Mouse (Mus musculus): ENCODE data around the gene Cyp27b1. TPM values are rescaled to one million over a fixed set of nuclear protein-coding genes. Genes with fewer than 3 reads are reported as not detected.
"Not testable (repeated sequence)": the region's sequence is repeated elsewhere in the genome, so short reads cannot be mapped to it uniquely, and the experiment has no call there.

The Cyp27b1 gene
- polyA plus RNA-seq, 1 experiment from 2014 or later, result 0.22 TPM

GRCm38 (mm10) chr10:127056490-127056889, 8.4 kb downstream of the Cyp27b1 start:
- no peak for DNase-seq (ENCODE audit: low spot score)
- Histone ChIP-seq H3K27ac (replicated peaks) (no peak overlapping the region), H3K4me3 (no peak overlapping the region), H3K36me3 (peaks cover 45% of the 10 kb centered on the region), H3K4me1 (peaks cover 46% of the 10 kb centered on the region), H3K27me3 (ENCODE audit: low read depth, poor library complexity, severe bottlenecking) (peaks cover 43% of the 10 kb centered on the region), H3K9me3 (replicated peaks) (no peaks in the 10 kb centered on the region)
- WGBS, result 90% methylated on average over 20 of the region's 20 CpGs

- WGBS, result under 1% methylated on average over 9 of the region's 9 CpGs
- Histone ChIP-seq H3K27ac (replicated peaks) (peak overlapping the region; percentile 97; the same call in 1 of the 2 replicates), H3K4me3 (peak overlapping the region; percentile 99)
Measured at GRCm38 (mm10) chr10:127058161-127058560, 10.1 kb downstream of the Cyp27b1 start.

GRCm38 (mm10) chr10:127058708-127059107, 10.7 kb downstream of the Cyp27b1 start:
- Histone ChIP-seq H3K4me1 (peaks cover 55% of the 10 kb centered on the region), H3K27ac (replicated peaks) (peak overlapping the region; percentile 97)
- WGBS, result 8% methylated on average over 8 of the region's 8 CpGs

More at GRCm38 (mm10) chr10:127058161-127058560, 10.1 kb downstream of the Cyp27b1 start:
- peaks cover 45% of the 10 kb centered on the region for H3K36me3 ChIP-seq
- peaks cover 55% of the 10 kb centered on the region for H3K4me1 ChIP-seq
- DNase-seq (ENCODE audit: low spot score), result peak; percentile 89
- peaks cover 36% of the 10 kb centered on the region for H3K27me3 ChIP-seq (ENCODE audit: low read depth, poor library complexity, severe bottlenecking)
- H3K9me3 ChIP-seq (replicated peaks), result no peaks in the 10 kb centered on the region

GRCm38 (mm10) chr10:127059174-127059967, 11.3 kb downstream of the Cyp27b1 start:
- under 1% methylated on average over 87 of the region's 92 CpGs for WGBS

More at GRCm38 (mm10) chr10:127058708-127059107, 10.7 kb downstream of the Cyp27b1 start:
- H3K9me3 ChIP-seq (replicated peaks), result no peaks in the 10 kb centered on the region
- peaks cover 36% of the 10 kb centered on the region for H3K27me3 ChIP-seq (ENCODE audit: low read depth, poor library complexity, severe bottlenecking)
- no peak for DNase-seq (ENCODE audit: low spot score)
- peaks cover 42% of the 10 kb centered on the region for H3K36me3 ChIP-seq
- H3K4me3 ChIP-seq, result peak overlapping the region; percentile 99

GRCm38 (mm10) chr10:127059968-127060916, 12.2 kb downstream of the Cyp27b1 start, which contains the start of gene March9:
March9 (minus strand) TSS chr10:127060184.
- Histone ChIP-seq H3K9me3 (replicated peaks) (no peaks in the 10 kb centered on the region), H3K27ac (replicated peaks) (peak within 1 kb of the TSS; percentile 97), H3K36me3 (peaks cover 37% of the 10 kb centered on the region), H3K4me1 (peaks cover 65% of the 10 kb centered on the region), H3K27me3 (ENCODE audit: low read depth, poor library complexity, severe bottlenecking) (peaks cover 36% of the 10 kb centered on the region), H3K4me3 (peak within 1 kb of the TSS; percentile 99)
- 1% methylated on average over 65 of the region's 72 CpGs for WGBS
- peak; percentile 73 for DNase-seq (ENCODE audit: low spot score)

More at GRCm38 (mm10) chr10:127059174-127059967, 11.3 kb downstream of the Cyp27b1 start:
- Histone ChIP-seq H3K4me3 (peak overlapping the region; percentile 99), H3K36me3 (peaks cover 37% of the 10 kb centered on the region), H3K9me3 (replicated peaks) (no peaks in the 10 kb centered on the region), H3K4me1 (peaks cover 56% of the 10 kb centered on the region), H3K27me3 (ENCODE audit: low read depth, poor library complexity, severe bottlenecking) (peaks cover 36% of the 10 kb centered on the region), H3K27ac (replicated peaks) (peak overlapping the region; percentile 97)
- DNase-seq (ENCODE audit: low spot score), result peak; percentile 69

- H3K36me3 ChIP-seq, result peaks cover 37% of the 10 kb centered on the region
- 30% methylated on average over 5 of the region's 5 CpGs for WGBS
- peak overlapping the region; percentile 99 for H3K4me3 ChIP-seq
- peaks cover 68% of the 10 kb centered on the region for H3K4me1 ChIP-seq
- no peak for DNase-seq (ENCODE audit: low spot score)
- peak overlapping the region; percentile 97; the same call in 1 of the 2 replicates for H3K27ac ChIP-seq (replicated peaks)
- no peaks in the 10 kb centered on the region for H3K9me3 ChIP-seq (replicated peaks)
- peaks cover 36% of the 10 kb centered on the region for H3K27me3 ChIP-seq (ENCODE audit: low read depth, poor library complexity, severe bottlenecking)
Measured at GRCm38 (mm10) chr10:127061085-127061484, 13.0 kb downstream of the Cyp27b1 start.

DNA sequence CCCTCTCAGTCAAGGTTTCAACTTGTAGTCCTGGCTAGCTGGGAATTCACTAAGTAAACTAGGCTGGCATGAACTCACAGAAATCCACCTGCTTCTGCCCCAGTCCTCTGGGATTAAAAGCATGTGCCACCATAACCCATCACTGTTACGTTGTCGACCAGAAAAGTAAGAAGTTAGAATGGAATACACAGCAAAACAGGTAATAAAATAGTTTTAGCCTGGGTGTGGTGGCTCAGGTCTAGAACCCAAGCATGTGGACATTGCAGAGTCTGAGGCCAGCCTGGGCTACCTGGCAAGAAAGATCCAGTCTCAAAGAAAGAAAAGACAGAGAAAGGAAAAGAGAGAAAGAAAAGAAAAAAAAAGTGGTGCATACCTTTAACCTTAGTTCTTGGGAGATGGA, 13.5 kb downstream of the Cyp27b1 start:
- Histone ChIP-seq H3K36me3 (peaks cover 37% of the 10 kb centered on the region), H3K4me1 (peaks cover 71% of the 10 kb centered on the region), H3K27ac (replicated peaks) (no peak overlapping the region), H3K4me3 (no peak overlapping the region), H3K9me3 (replicated peaks) (no peaks in the 10 kb centered on the region), H3K27me3 (ENCODE audit: low read depth, poor library complexity, severe bottlenecking) (peaks cover 36% of the 10 kb centered on the region)
- WGBS, result 80% methylated on average over 2 of the region's 2 CpGs
- no peak for DNase-seq (ENCODE audit: low spot score)

GRCm38 (mm10) chr10:127062101-127062500, 14.1 kb downstream of the Cyp27b1 start:
- DNase-seq (ENCODE audit: low spot score); H3K9me3 ChIP-seq (replicated peaks); H3K27ac ChIP-seq (replicated peaks); H3K4me3 ChIP-seq: not testable (repeated sequence)
- Histone ChIP-seq H3K36me3 (peaks cover 37% of the 10 kb centered on the region), H3K27me3 (ENCODE audit: low read depth, poor library complexity, severe bottlenecking) (peaks cover 35% of the 10 kb centered on the region), H3K4me1 (peaks cover 75% of the 10 kb centered on the region)
- WGBS, result 90% methylated on average over 4 of the region's 4 CpGs

DNA sequence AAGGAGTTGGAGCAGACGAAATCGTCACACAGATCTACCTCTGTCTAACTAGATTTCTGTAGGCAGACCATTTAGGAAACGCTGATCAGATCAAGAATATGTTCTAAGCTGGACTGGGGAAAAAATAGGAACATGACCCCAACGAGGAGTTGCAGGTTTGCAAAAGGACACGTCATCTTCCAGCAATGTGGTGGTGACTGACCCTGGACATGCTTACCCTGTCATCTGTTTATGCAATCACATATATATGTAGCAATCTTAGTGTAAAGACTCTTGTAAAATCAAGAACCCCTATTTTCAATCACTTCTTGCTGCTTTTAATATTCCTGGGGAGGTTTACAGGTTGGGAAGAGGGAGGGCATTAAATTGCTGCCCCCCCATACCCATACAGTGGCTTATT, 14.5 kb downstream of the Cyp27b1 start:
- no peak for DNase-seq (ENCODE audit: low spot score)
- Histone ChIP-seq H3K4me3 (peak overlapping the region; percentile 86; the same call in 1 of the 2 replicates), H3K27ac (replicated peaks) (peak overlapping the region; percentile 99; the same call in 1 of the 2 replicates), H3K36me3 (peaks cover 37% of the 10 kb centered on the region), H3K4me1 (peaks cover 73% of the 10 kb centered on the region), H3K9me3 (replicated peaks) (no peaks in the 10 kb centered on the region), H3K27me3 (ENCODE audit: low read depth, poor library complexity, severe bottlenecking) (peaks cover 31% of the 10 kb centered on the region)
- 83% methylated on average over 5 of the region's 5 CpGs for WGBS

DNA sequence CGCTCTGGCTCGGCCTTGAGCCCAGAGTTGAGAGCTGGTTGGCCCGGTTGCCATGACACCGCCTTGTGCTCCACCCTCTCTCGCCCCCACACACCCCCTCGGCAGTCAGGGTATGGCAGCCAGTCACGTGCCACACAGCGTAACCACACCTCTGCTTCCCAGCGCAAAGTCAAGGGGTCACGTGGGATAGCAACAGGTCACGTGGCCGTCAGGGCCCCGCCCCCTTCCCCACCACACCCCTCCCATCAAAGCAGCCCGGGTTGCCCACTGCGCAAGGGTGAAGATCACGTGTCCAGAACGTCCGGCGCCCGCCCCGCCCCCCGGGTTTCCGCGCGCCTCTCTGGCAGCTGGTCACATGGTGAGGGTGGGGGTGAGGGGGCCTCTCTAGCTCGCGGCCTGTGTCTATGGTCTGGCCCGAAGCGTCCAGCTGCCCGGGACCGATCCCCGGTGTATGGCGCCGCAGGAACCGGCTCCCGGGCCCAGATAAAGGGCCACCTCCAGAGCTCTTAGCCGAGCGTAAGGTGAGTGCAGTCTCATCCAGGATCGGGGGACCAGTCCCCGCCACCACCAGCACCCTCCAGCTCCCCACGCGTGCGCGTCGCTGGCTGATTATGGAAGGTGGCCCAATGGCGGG, 15.3 kb downstream of the Cyp27b1 start, which contains the start of gene Cdk4:
Gene Cdk4 (plus strand): TSS at position 296 of the 634 bp plus-strand sequence.
- under 1% methylated on average over 46 of the region's 46 CpGs for WGBS

GRCm38 (mm10) chr10:127063913-127064870, 16.1 kb downstream of the Cyp27b1 start:
- Histone ChIP-seq H3K9me3 (replicated peaks) (no peaks in the 10 kb centered on the region), H3K36me3 (peaks cover 49% of the 10 kb centered on the region), H3K27me3 (ENCODE audit: low read depth, poor library complexity, severe bottlenecking) (peaks cover 20% of the 10 kb centered on the region), H3K27ac (replicated peaks) (peak overlapping the region; percentile 99), H3K4me1 (peaks cover 71% of the 10 kb centered on the region), H3K4me3 (peak overlapping the region; percentile 86)
- 17% methylated on average over 37 of the region's 37 CpGs for WGBS
- peak; percentile 57 for DNase-seq (ENCODE audit: low spot score)

More for the DNA sequence above, 15.3 kb downstream of the Cyp27b1 start, which contains the start of gene Cdk4:
- Histone ChIP-seq H3K4me1 (peaks cover 71% of the 10 kb centered on the region), H3K9me3 (replicated peaks) (no peaks in the 10 kb centered on the region), H3K36me3 (peaks cover 42% of the 10 kb centered on the region), H3K27ac (replicated peaks) (peak within 1 kb of the TSS; percentile 99), H3K27me3 (ENCODE audit: low read depth, poor library complexity, severe bottlenecking) (peaks cover 29% of the 10 kb centered on the region), H3K4me3 (peak within 1 kb of the TSS; percentile 86)
- peak; percentile 100 for DNase-seq (ENCODE audit: low spot score)

Data from midbrain, embryonic 10.5 days (tissue).